Mouse (Mus musculus) bone marrow, adult 2 months (tissue): ENCODE results near the gene Ubqln4. TPM values are rescaled to one million over a fixed set of nuclear protein-coding genes. Genes with fewer than 3 reads are reported as not detected.
A peak's percentile ranks its signal among the peaks of the same experiment; 100 is the strongest.

ENCODE experiments used
- H3K27ac ChIP-seq: fragments of 200-500 bp; 2 replicates; pipeline ENCODE4 v1.5.1; 2012; ENCODE audit warnings: low read depth, mild to moderate bottlenecking, control low read depth, inconsistent platforms, low read length; ENCODE audit not compliant: control insufficient read depth, poor library complexity, insufficient read depth
- H3K4me1 ChIP-seq: fragments of 200-500 bp; 2 replicates; pipeline ENCODE4 v1.6.1; 2011; ENCODE audit warnings: low read length; ENCODE audit not compliant: control insufficient read depth, insufficient read depth
- H3K4me3 ChIP-seq: fragments of 200-500 bp; replicated peaks from 2 replicates; pipeline ENCODE3; 2011; ENCODE audit warnings: mild to moderate bottlenecking, low read depth, low read length, control low read depth; ENCODE audit not compliant: control insufficient read depth
- CTCF ChIP-seq: fragments of 200-500 bp; IDR thresholded peaks from 2 replicates; pipeline ENCODE4 v1.5.1; 2011; ENCODE audit warnings: low read length, control low read depth; ENCODE audit not compliant: control insufficient read depth, insufficient read depth
- POLR2A ChIP-seq: fragments of 200-500 bp; IDR thresholded peaks from 2 replicates; pipeline ENCODE4 v1.6.1; 2011; ENCODE audit warnings: low read depth, mild to moderate bottlenecking, control low read depth, low read length, borderline replicate concordance; ENCODE audit not compliant: control insufficient read depth
- WGBS: fragments of 180-500 bp; shearing (Covaris S2); methylation state at CpG from one replicate; pipeline ENCODE4 v1.1.7; 2018; 5-methylcytosine and 5-hydroxymethylcytosine counted together
- polyA plus RNA-seq: library from polyadenylated mRNA; stranded (reverse); fragments of >200 nt; gene quantifications from 2 replicates; pipeline ENCODE4 v1.2.4, GENCODE M21; 2011; ENCODE audit warnings: low replicate concordance; ENCODE audit not compliant: missing spikeins, insufficient read depth, insufficient read length

The Ubqln4 gene
- polyA plus RNA-seq, 1 experiment: 25.2 TPM

GRCm38 (mm10) chr3:88543174-88543573, 10.4 kb upstream of the Ubqln4 start:
- 85% methylated on average over 8 of the region's 8 CpGs for WGBS
- TF ChIP-seq POLR2A (no peak), CTCF (no peak)
- Histone ChIP-seq H3K4me3 (no peak overlapping the region), H3K4me1 (peaks cover 5% of the 10 kb centered on the region), H3K27ac (no peak overlapping the region)

- no peak for TF ChIP-seq CTCF
- TF ChIP-seq POLR2A: no peak
- Histone ChIP-seq H3K4me1 (peaks cover 5% of the 10 kb centered on the region), H3K27ac (no peak overlapping the region), H3K4me3 (no peak overlapping the region)
- WGBS: 43% methylated on average over 5 of the region's 5 CpGs
Measured at GRCm38 (mm10) chr3:88543651-88544410, 9.7 kb upstream of the Ubqln4 start.

- WGBS: 67% methylated on average over 5 of the region's 5 CpGs
- TF ChIP-seq POLR2A (no peak), CTCF (peak; percentile 40; the same call in 1 of the 2 replicates)
- Histone ChIP-seq H3K4me3 (no peak overlapping the region), H3K27ac (no peak overlapping the region), H3K4me1 (peaks cover 5% of the 10 kb centered on the region)
Measured at GRCm38 (mm10) chr3:88544514-88544913, 9.0 kb upstream of the Ubqln4 start.

- Histone ChIP-seq H3K4me1 (peaks cover 5% of the 10 kb centered on the region), H3K4me3 (no peak overlapping the region), H3K27ac (no peak overlapping the region)
- 53% methylated on average over 20 of the region's 20 CpGs for WGBS
- TF ChIP-seq POLR2A (no peak), CTCF (0 out of 2 replicates have a peak, but pooled peaks have one; percentile 2)
Measured at GRCm38 (mm10) chr3:88544955-88545591, 8.5 kb upstream of the Ubqln4 start.

GRCm38 (mm10) chr3:88546674-88547418, 6.7 kb upstream of the Ubqln4 start:
- H3K4me1 ChIP-seq: peaks cover 5% of the 10 kb centered on the region
- WGBS: 64% methylated on average over 6 of the region's 6 CpGs
- TF ChIP-seq CTCF (no peak), POLR2A (no peak)

GRCm38 (mm10) chr3:88548180-88548917, 5.2 kb upstream of the Ubqln4 start, which contains the start of gene Rab25:
Gene Rab25, minus strand, starts transcription at chr3:88548300.
- Histone ChIP-seq H3K4me3 (no peak within 1 kb of the TSS), H3K4me1 (peaks cover 5% of the 10 kb centered on the region), H3K27ac (no peak within 1 kb of the TSS)
- 89% methylated on average over 18 of the region's 18 CpGs for WGBS
- TF ChIP-seq POLR2A (no peak), CTCF (no peak)

More at GRCm38 (mm10) chr3:88546674-88547418, 6.7 kb upstream of the Ubqln4 start:
- no peak overlapping the region for H3K4me3 ChIP-seq
- no peak overlapping the region for H3K27ac ChIP-seq

GRCm38 (mm10) chr3:88551586-88551985, 2.0 kb upstream of the Ubqln4 start:
- H3K27ac ChIP-seq: no peak overlapping the region

More at GRCm38 (mm10) chr3:88551586-88551985, 2.0 kb upstream of the Ubqln4 start:
- no peak for TF ChIP-seq POLR2A
- TF ChIP-seq CTCF: no peak
- H3K4me1 ChIP-seq: no peaks in the 10 kb centered on the region; the same call in 1 of the 2 replicates
- WGBS: 79% methylated on average over 4 of the region's 4 CpGs
- no peak overlapping the region for H3K4me3 ChIP-seq
